Mouse (Mus musculus): ENCODE data around the gene Spib.

Gene Spib

DNA sequence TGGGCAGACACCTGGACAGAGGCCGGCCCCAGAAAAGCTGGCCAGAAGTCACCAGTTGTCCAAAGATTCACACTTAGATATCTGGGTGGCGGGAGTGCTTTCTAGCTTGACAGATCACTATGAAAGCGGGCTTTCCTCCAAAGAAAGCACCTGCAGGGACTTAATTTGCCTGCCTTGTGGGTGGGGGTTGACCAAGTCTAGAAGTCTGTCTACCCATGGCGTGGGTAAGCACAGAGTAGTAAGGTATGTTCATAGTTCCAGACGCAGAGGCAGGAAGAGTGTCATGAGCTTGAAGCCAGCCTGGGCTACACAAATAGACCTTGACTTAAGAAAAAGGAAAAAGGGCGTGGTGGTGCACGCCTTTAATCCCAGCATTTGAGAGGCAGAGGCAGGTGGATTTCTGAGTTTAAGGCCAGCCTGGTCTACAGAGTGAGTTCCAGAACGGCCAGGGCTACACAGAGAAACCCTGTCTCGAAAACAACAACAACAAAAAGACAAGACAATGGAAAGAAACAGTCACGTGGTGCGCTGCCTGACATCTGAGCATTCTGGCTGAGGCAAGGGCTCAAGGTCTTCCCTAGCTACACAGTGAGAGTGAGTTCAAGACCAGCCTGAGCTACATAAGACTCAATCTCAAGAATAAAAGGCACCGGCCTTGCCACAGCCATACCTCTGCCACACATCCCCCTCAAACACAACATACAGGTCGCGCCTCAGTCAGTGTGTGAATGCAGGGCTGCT is 5.3 kb downstream of the Spib start:
- no peak for DNase-seq (ENCODE audit: low spot score in 2 of 2)

DNA sequence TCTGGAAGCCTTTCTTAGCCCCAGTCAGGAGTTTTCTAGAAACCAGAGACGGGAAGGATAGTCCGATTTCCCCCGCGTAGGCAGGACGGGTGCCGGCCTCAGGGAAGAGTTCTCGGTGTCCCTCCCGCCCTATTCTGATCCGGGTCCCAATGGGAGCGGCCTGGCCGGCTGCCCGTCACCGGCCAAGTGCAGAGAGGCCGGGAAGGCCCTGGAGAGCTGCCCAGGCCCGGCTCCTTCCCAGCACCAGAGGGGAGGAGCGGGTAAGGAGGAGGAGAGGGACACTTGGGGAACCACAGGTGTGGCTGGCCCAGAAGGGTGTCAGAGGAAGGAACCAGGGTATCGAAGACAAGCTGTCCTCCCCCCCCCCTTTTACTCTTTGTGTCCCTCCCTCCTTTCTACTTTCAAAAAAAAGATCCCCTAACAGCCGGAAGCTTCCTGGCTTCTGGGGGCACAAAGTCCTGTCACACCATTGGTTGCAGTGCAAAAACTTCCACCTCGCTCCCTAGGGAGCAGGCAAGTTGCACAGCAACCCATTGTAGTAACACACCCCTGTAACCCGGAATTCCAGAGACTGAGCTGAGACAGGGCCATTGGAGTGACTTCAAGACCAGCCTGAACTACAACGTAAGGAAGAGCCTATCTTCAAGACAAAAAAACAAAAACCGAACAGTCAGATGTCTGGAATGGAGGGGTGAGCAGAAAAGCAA is 6.6 kb downstream of the Spib start:
- DNase-seq (ENCODE audit: low spot score in 2 of 2): peak; percentile 83 to 88

DNA sequence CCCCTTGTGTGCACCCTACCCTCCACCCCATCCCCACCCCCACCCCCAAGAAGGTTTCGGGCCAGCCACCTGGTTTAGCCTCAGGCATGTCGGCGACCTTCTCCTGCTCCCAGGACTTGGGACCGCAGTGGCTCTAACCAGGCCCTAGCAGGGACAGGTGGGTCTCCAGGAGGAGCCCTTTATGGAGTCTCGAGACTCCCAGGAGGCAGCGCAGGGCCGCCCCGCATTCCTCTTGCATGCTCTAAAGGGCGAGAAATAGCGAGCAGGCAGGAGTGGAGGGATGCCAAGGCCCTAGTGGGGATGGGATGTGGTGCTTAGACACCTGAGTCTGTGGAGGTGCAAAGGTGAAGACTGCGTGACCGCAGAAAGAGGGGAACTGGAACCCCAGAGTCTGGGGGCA is 7.4 kb downstream of the Spib start, which contains the start of gene Mybpc2:
Gene Mybpc2, minus strand, starts transcription at position 155 of the 400 bp plus-strand sequence.
- peak; percentile 35 to 42 for DNase-seq (ENCODE audit: low spot score in 2 of 2)

DNA sequence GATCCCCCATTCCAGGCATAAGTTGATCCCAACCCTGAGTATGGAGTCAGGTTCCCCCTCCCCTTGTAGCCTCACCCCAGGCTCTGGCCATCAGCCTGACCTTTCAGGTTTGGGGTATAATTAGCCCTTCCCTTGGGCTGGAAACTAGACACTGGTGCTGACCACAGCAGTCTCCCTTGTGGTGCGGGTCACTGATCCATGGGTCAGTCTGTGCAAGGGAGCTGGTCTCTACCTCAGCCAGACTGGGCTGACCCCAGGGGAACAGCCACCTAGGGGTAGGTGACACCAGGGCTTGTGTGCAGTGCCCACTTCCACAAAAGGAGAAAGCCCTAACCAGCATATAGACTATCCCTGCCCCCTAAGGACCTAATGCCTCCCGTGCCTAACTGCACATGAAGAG is 8.8 kb downstream of the Spib start:
- no peak for DNase-seq (ENCODE audit: low spot score in 2 of 2)

DNA sequence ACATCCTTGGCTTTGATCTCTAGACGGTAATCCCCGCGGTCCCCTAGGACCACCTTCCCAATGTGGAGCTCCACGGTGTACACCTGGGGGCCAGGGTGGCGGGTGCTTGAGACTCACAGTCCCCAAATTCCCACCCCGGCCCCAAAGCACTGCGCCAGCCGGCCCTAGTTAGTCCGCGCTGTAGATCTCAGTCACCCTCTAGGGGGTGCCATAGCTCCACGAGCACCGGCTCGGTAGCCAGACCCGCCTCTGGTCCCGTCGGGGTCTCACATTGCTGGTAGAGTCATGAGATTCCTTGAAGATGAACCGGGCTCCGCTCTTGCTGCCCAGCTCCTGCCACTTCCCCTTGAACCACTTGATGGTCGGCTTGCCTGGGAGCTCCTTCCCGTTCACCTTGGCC is 10.2 kb downstream of the Spib start:
- peak in 1 of 2 experiments; percentile 24 for DNase-seq (ENCODE audit: low spot score in 2 of 2)

DNA sequence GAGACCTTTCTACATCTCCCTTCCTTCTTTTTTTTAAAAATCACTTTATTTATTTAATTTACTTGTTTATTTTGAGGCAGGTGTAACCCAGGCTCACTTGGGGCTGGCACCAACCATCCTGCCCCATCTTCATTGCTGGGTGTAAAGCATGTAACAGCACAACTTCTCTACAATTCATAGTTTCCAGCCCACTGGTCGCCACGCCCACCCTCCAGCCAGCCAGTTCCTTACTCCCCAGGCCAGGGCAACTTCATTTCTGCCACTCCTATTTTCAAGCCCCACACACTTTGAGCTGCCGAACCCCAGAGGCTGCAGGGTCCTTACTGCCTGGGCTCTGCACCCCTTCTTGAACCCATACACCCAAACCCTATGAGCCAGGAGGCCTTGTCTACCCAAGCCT is 10.9 kb downstream of the Spib start:
- no peak for DNase-seq (ENCODE audit: low spot score in 2 of 2)

DNA sequence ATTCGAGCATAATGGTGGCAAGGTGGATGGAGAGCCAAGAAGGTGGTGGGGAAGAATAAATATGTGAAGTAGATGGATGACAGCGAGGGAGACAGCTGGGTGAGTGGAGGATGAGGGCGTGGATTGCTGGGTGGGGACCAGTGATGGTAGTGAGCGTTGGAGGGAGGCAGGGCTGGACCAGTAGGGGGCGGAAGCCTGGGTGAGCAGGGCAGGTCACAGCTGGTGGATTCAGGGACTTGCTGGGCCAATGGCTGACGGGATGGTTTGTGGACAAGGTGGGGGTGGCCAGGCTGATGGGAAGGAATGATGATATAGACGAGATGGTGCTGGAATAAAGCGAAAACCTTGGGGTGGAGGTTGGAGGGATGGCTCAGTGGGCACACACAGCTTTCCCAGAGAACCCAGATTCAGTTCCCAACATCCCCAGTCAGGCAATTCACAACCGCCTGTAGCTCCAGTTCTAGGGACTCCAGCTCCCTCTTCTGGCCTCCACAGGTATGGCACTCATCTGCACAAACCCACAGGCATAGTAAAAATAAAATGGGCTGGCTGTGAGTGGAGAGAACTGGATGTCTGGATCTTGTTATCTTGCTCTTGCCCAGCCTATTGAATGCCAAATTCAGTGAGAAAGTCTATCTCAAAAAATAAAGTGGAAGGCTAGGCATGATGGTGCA is 12.5 kb downstream of the Spib start:
- DNase-seq (ENCODE audit: low spot score in 2 of 2): no peak

DNA sequence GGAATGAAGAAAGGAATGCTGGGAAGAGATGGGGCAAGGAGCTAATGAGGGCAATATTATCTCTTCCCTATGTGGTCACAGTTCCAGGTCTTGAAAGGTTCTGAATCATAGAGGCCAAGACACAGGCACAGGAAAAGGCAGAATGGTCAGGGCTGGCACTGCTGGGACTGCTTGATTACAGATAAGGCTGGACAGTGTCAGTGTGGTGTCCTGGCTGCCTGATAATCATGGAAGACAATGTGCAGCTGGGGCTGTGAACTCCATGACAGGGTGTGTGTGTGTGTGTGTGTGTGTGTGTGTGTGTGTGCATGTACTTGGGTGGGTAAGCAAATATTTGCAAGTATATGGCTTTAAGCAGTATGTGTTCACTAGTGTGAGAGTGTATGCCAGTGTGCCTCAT is 24.4 kb downstream of the Spib start:
- no peak for DNase-seq (ENCODE audit: low spot score in 2 of 2)

DNA sequence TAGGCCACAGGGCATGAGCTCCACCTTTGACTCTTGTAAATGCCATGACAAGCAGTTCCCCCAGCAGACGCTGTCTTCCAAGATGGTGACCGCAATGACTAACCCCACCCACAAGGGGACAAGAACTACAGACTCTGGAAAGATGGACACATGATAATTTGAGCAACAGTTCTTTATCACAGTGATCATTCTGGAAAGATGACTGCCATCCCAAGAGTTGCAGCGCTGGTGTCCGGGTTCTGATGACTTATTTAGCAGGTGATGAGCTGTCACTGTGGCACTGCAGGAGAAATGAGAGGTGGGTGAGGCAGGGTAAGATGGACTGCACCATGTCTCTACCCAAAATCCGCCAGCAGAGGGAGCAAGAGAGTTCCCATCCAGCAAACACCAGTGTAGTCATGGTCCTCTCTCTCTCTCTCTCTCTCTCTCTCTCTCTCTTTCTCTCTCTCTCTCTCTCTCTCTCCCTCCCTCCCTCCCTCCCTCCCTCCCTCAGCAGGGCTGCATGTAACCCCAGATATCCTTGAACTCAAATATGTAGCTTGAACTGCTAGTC is 30.2 kb downstream of the Spib start:
- DNase-seq (ENCODE audit: low spot score in 2 of 2): peak in 1 of 2 experiments; percentile 24

DNA sequence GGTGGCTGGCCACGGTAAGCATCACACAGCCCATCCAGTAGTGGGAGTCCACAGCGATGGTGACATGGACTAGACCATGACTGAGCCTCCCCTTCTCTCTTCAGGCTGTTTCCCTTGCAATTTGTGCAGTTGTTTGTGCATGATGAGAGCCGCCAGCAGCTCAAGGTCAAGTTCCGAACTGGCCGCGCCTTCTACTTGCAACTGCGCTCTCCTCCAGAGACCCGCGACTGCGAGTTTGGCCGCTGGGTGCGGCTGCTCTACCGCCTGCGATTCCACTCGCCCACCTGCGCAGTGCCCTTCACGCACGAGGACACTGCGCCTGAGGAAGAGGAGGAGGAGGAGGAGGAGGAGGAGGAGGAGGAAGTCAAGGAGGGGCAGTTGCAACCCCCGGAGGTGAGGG is 31.8 kb downstream of the Spib start:
- DNase-seq (ENCODE audit: low spot score in 2 of 2): no peak

DNA sequence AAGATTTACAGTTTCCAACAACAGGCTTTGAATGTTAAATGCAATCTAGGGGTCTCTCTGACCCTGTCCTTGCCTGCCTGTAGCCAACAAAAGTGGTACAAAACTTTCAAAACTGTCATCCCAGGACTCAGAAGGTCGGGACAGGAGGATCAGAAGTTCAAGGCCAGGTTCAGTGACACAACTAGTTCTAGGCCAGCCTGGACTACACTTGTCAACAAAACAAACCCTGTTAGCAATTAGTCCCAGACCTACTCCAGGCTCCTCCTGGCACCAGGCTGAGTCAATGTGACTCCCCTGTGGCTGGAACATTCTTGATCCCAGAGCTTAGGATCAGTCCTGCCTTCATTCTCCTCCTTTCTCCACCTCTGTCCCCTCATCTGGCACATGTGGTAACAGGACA is 32.9 kb downstream of the Spib start:
- no peak for DNase-seq (ENCODE audit: low spot score in 2 of 2)

DNA sequence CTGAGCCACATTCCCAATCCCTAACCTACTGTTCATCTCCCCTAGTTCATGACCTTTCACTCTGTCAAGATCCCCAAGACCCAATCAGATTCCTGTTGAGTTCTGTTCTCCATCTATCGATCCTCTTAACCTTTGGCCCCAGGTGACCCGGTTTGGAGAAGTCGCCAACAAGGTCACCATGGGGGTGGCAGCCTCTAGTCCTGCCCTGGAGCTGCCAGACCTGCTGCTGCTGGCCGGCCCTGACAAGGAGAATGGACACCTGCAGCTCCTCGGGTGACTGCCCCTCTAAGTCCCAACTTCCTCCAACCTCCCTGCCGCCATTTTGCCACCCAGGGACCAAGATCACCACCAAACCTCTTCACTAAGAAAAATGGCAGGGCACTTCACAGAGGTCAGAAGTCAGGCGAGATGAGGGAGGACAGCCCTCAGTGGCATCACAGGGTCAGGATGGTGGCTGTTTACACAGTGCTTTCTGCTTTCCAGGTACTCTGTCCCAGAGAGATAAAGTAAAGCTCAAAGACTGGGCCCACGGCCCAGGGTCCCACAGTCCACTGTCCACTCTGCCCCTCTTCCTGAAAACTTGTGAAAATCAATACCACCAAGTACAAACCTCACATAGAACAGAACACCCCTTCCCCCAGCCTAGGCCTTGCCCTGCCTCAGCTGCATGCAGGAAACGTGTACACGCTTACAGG is 34.4 kb downstream of the Spib start:
- DNase-seq (ENCODE audit: low spot score in 2 of 2): no peak

DNA sequence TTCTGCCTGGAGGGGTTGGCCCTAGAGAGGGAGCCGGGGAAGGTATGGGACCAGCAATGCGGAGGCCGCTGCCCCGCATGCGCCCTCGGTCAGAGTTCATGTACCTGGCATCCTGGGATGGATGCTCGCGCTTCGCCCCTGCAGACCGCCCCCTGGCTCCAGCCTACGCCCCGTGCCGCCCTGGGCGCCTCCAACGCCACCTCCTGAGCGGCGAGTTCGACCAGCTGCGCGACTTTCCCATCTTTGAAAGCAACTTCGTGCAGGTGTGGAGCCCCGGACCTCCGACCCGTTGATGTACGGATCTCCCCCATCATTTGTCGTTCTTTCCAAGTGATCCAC is 35.1 kb downstream of the Spib start:
- DNase-seq (ENCODE audit: low spot score in 2 of 2): no peak

DNA sequence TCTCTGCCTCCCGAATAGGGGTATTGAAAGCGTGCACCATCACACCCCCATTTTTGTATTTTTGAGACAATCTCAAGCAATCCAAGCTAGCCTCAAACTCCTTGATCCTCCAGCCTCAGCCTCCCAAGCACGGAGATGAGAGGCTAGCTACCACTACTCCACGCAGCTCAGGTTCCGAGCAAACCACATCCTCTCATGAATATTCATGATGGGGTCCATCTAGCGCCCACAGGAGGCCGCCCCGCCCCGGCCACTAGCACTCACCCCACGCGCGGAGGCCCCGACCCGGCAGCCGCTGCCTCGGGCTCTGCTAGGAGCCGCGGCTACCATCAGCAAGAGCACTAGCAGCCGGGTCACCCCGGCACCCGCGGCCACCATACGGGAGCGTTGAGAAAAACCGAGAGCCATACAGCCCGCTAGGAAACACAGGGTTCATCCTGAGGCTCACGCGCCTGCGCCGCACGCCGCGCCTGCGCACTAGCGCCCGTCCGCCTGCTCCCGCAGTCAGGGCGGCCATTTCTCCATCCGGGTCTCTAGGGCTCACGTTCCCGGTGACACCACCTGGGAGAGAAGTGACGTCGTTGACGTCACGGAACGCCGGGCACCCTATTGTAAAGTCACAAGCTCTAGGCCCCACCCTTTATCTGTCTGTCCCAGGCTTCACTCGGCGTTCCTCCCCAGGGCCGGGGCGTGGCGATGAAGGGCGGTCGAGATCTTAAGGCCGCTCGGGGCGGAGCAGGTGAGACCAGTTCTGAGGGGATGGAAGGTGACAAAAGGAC is 35.7 kb downstream of the Spib start, which contains the start of the genes Emc10 and Fam71e1:
Gene Emc10, minus strand, starts transcription at position 538 of the 779 bp plus-strand sequence.
Gene Fam71e1, plus strand, starts transcription at position 590 of the 779 bp plus-strand sequence.
- peak; percentile 97 to 98 for DNase-seq (ENCODE audit: low spot score in 2 of 2)

DNA sequence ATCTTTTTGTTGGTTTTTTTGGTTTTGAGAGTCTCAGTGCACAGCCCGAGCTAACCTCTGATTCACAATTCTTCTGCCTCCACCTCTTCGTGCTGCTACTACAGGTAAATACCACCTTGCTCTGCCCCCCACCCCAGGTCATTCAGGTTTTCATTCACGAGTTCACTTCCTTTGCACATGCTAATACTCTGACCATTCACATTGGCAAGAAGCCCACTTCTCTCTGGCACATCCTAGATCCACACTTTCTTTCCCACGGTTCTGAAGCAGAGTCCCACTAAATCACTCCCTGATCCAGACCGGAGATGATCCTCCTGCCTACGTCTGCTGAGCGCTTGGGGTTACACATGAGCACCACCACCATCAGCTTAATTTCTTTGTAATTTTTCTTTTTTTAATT is 36.8 kb downstream of the Spib start:
- no peak for DNase-seq (ENCODE audit: low spot score in 2 of 2)

DNA sequence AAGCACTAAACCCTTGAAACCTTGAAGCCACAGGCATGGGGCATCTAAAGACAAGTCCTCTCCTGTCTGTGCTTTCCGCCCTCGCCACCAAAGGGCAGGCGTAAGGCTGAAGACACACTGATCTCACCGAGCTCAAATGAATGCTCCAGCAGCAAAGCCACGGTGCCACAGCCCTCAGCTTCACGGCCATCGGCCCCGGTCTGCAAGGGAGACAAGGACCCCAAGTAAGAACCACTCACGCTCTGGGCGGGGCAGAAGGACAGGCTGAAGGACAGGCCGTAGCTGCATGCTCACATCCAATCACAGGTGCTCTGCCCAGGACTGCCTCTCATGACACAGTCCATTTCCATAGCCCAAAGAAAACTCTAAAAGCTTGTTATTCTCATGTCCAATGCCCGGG is 37.2 kb downstream of the Spib start:
- DNase-seq (ENCODE audit: low spot score in 2 of 2): no peak

DNA sequence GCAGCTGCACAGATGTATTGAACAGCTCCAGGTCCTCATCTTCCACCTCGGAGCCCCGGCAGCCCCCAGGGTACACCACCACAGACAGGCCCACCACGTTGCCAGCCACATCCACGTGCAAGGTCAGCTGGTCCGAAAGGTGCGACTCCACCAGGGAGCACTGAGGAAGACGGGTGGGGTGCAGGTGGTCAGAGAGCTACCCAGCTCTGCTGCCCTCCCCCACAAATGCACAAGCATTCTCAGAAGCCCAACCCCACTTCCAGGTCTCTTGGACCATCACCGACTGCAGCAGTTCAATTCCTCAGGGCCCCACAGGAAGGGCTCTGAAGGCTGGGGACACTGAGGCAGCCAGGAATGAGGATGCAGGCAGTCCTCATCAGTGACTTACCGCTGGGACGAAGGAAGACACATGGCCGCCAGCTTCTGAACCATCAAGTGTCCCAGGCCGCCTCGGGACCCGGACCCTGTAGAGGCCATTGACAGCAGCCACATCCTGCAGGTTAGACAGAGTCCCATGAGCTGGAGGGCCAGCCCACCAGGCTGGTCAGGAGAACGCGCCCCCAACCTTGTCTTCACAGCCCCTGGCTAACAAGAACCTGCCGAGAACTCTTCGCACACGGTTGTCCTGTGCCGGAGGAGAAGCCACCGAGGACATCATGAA is 39.6 kb downstream of the Spib start:
- no peak for DNase-seq (ENCODE audit: low spot score in 2 of 2)

DNA sequence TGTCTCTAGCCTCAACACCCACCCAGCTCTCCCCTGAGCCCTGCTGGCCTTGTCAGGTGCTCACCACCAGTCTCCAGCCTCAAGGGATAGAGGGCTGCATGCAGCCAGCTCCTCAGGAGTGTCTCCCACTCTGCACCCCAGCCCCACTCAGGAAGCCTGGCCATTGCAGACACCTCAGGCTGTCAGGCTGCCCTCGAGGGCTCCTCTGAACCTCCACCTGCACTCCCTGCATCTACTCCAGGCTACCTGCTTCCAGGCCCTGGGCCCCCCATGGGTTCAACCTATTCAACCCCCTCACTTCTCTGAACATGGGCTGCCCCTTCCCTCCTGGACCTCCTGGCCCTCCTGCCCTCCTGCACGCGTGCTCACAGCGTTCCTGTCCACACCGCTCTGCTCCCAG is 40.5 kb downstream of the Spib start:
- DNase-seq (ENCODE audit: low spot score in 2 of 2): no peak

DNA sequence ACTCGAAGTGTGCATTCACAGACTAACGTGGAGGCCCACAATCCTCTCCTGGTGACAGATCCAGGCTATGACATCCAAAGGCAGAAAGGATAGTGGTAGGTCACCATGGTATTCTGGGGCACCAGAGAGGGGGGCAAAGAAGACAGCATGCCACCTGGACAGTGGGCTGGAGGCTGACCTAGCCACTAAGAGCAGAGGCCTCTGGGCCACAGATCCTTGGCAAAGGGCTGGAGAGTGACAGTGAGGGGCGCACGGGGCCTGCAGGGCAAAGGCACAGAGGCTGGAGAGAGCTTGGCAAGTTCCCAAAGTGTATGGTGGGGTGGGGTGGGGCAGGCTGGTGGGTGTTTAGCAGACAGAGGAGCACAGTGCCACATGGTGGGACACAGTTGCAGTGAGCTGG is 41.6 kb downstream of the Spib start:
- no peak for DNase-seq (ENCODE audit: low spot score in 2 of 2)

DNA sequence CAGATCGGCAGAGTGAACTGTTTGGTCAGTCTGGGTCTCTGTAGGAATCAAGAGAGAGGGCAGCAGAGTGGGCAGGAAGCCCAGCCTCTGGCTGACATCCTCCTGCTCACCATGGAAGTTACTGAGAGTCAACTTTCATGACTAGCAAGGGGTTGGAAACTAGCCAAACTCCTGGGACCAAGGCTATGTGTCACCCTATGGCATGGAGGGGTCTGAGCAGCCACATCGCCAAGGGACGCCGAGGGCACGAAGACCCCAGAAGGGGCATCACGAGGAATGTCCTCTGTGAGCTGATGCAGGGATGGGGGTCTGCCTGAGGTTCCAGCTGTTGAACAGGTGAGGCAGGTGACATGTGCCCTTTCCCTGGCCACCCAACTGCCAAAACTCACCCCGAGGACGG is 43.3 kb downstream of the Spib start:
- DNase-seq (ENCODE audit: low spot score in 2 of 2): no peak

DNA sequence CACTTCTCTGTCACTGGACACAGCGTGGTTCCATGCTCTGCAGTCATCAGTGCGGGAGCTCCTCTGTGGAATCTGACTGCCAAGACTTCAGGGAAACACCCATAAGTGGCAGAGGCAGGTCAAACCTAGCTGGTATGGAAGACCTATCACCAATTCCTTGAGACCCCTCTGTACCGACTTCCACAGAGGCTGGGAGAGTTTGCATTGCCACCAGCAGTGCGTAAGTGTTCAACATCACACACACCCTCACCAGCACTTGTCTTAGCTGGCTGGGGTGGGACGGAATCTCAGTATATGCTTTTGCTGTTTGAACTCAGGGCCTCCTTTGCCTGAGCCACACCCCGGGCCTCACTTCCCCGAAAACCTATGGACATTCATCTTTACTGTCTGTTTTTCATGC is 43.9 kb downstream of the Spib start:
- DNase-seq (ENCODE audit: low spot score in 2 of 2): no peak

Data from heart, adult 9 months (tissue).